Mouse (Mus musculus): ENCODE measurements around the gene Hdgfl2. TPM values are rescaled to one million over a fixed set of nuclear protein-coding genes. Genes with fewer than 3 reads are reported as not detected.
A peak's percentile ranks its signal among the peaks of the same experiment; 100 is the strongest.

Gene Hdgfl2
- total and polyA plus RNA-seq, 3 experiments = 35.3 to 93.6 (median 68.9) TPM

DNA sequence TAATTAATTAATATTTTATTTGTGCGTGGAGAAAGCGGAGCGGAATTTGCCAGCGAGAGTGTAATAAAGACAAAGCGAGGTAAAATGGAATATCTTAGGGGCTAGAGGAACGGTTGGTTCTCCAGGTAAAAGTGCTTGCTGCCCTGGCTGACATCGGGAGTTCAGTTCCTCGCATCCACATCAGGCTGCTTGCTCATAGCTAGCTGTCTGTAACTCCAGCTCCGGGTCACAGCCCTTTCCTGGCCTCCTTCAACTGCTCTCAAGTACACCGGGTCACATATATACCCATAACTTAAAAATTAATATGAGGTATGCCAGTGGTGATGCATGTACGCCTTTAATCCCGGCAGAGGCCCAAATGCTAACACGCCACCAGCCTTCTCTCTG lies 42.5 kb upstream of the Hdgfl2 start:
- no peak for TF ChIP-seq MXI1 (IDR thresholded peaks at IDR 0.05; ENCODE audit: low read depth, low read length)
- no peak for TF ChIP-seq MEF2A (IDR thresholded peaks at IDR 0.05; ENCODE audit: borderline replicate concordance, low read depth, low read length)
- 0 out of 2 replicates have a peak, but pooled peaks have one; percentile 12 for TF ChIP-seq TBP (conservative IDR thresholded peaks at IDR 0.05; ENCODE audit: low read depth, low read length)
- TF ChIP-seq CTCF (conservative IDR thresholded peaks at IDR 0.05 in 1 of 2, IDR thresholded peaks at IDR 0.05 in 1 of 2; ENCODE audit: low read depth in 2 of 2, low read length in 2 of 2) = peak in 1 of 2 experiments; percentile 8; a peak in 1 of 4 replicates
- TF ChIP-seq UBTF (IDR thresholded peaks at IDR 0.05; ENCODE audit: low read depth, low read length) = no peak
- no peak for TF ChIP-seq ZC3H11A (IDR thresholded peaks at IDR 0.05; ENCODE audit: low read depth, low read length)
- Histone ChIP-seq H3K27me3 (replicated peaks) (no peaks in the 10 kb centered on the region), H3K4me3 (replicated peaks in 1 of 3; ENCODE audit: low read depth in 2 of 3, low read length in 2 of 3, poor library complexity in 1 of 3) (peak overlapping the region; percentile 20 to 63 (median 52)), H3K36me3 (replicated peaks in 1 of 2; ENCODE audit: control insufficient read depth in 1 of 2, insufficient read depth in 1 of 2, low read length in 1 of 2) (peaks cover 4 to 23% of the 10 kb centered on the region in 2 experiments), H3K4me2 (ENCODE audit: insufficient read depth, low read depth, poor library complexity, severe bottlenecking) (peak overlapping the region; percentile 49), H3K4me1 (ENCODE audit: control insufficient read depth in 1 of 2, insufficient read depth in 2 of 2) (peaks cover 16 to 47% of the 10 kb centered on the region in 2 experiments), H3K9me3 (replicated peaks; ENCODE audit: low read length) (no peaks in the 10 kb centered on the region), H3K9ac (ENCODE audit: insufficient read depth, low read depth) (peak overlapping the region; percentile 50), H3K27ac (ENCODE audit: insufficient read depth, low read depth) (no peak overlapping the region), H3K79me2 (replicated peaks; ENCODE audit: control insufficient read depth, extremely low read depth, insufficient read depth, poor library complexity, severe bottlenecking) (peaks cover 58% of the 10 kb centered on the region)
- dilution Hi-C loops (cut with MboI; ENCODE audit: extremely low pct_ligation_motif_present, extremely low pct_unique_long_range_greater_than_20kb, low sequenced_read_pairs) = no loop called here
- DNase-seq (ENCODE audit: extremely low read depth) = no peak
- in situ Hi-C loops (cut with MboI; ENCODE audit: low pct_ligation_motif_present, low pct_unique_long_range_greater_than_20kb, low sequenced_read_pairs) = no loop called here

DNA sequence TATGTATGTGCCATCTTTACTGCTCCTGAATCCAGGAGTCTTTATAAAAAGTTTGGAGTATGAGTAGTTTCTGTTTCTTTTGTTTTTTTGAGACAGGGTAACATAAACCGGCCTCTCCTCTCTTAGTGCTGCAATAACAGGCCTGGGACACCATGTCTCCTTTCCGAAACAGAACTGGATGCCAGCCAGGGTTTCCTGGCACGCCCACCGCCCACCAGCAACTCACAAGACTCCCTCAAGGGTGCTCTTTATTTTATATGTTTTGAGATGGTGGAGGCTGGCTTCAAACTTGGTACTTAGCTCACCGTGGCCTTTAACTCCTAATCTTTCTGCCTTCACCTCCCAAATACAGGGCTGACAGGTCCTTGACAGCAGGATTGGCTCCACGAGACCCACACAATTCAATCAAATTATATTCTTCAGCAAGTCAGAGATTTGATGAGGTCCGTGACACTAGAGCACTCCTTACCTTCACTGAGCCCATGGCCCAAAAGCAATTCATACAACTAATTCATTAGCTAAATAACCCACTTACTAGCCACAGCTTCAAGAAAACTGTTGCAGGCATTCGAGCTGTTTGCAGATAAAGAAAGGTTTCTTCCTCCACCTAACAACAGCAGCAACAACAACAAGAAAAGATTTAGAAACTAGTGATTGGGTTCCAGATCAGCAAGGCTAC lies 40.7 kb upstream of the Hdgfl2 start:
- TF ChIP-seq MAX (IDR thresholded peaks at IDR 0.05; ENCODE audit: low read length) (no peak), CHD1 (IDR thresholded peaks at IDR 0.05; ENCODE audit: low read depth, low read length) (no peak), POLR2AphosphoS2 (IDR thresholded peaks at IDR 0.05; ENCODE audit: low read depth, low read length) (no peak), BHLHE40 (IDR thresholded peaks at IDR 0.05; ENCODE audit: low read depth, low read length) (no peak)
- H3K79me2 ChIP-seq (replicated peaks; ENCODE audit: control insufficient read depth, extremely low read depth, insufficient read depth, poor library complexity, severe bottlenecking) = peaks cover 60% of the 10 kb centered on the region
- no peaks in the 10 kb centered on the region for H3K27me3 ChIP-seq (replicated peaks)
- no peak overlapping the region for H3K4me3 ChIP-seq (replicated peaks in 1 of 3; ENCODE audit: low read depth in 2 of 3, low read length in 2 of 3, poor library complexity in 1 of 3)
- H3K27ac ChIP-seq (ENCODE audit: insufficient read depth, low read depth) = no peak overlapping the region
- no peak for DNase-seq (ENCODE audit: extremely low read depth)
- peaks cover 6 to 22% of the 10 kb centered on the region in 2 experiments for H3K36me3 ChIP-seq (replicated peaks in 1 of 2; ENCODE audit: control insufficient read depth in 1 of 2, insufficient read depth in 1 of 2, low read length in 1 of 2)
- peaks cover 5 to 48% of the 10 kb centered on the region in 2 experiments; a peak in 3 of 4 replicates for H3K4me1 ChIP-seq (ENCODE audit: control insufficient read depth in 1 of 2, insufficient read depth in 2 of 2)
- no peaks in the 10 kb centered on the region for H3K9me3 ChIP-seq (replicated peaks; ENCODE audit: low read length)
- H3K4me2 ChIP-seq (ENCODE audit: insufficient read depth, low read depth, poor library complexity, severe bottlenecking) = no peak overlapping the region
- no peak overlapping the region for H3K9ac ChIP-seq (ENCODE audit: insufficient read depth, low read depth)
- in situ Hi-C loops (cut with MboI; ENCODE audit: low pct_ligation_motif_present, low pct_unique_long_range_greater_than_20kb, low sequenced_read_pairs) = no loop called here
- dilution Hi-C loops (cut with MboI; ENCODE audit: extremely low pct_ligation_motif_present, extremely low pct_unique_long_range_greater_than_20kb, low sequenced_read_pairs) = no loop called here

- Histone ChIP-seq H3K27ac (ENCODE audit: insufficient read depth, low read depth) (no peak overlapping the region), H3K4me1 (ENCODE audit: control insufficient read depth in 1 of 2, insufficient read depth in 2 of 2) (peaks cover 0 to 48% of the 10 kb centered on the region in 2 experiments; a peak in 3 of 4 replicates), H3K36me3 (replicated peaks in 1 of 2; ENCODE audit: control insufficient read depth in 1 of 2, insufficient read depth in 1 of 2, low read length in 1 of 2) (peaks cover 8 to 22% of the 10 kb centered on the region in 2 experiments), H3K79me2 (replicated peaks; ENCODE audit: control insufficient read depth, extremely low read depth, insufficient read depth, poor library complexity, severe bottlenecking) (peaks cover 60% of the 10 kb centered on the region), H3K4me2 (ENCODE audit: insufficient read depth, low read depth, poor library complexity, severe bottlenecking) (no peak overlapping the region; the same call in 1 of the 2 replicates), H3K9me3 (replicated peaks; ENCODE audit: low read length) (no peaks in the 10 kb centered on the region), H3K9ac (ENCODE audit: insufficient read depth, low read depth) (peak overlapping the region; percentile 57; the same call in 1 of the 2 replicates), H3K27me3 (replicated peaks) (no peaks in the 10 kb centered on the region), H3K4me3 (replicated peaks in 1 of 3; ENCODE audit: low read depth in 2 of 3, low read length in 2 of 3, poor library complexity in 1 of 3) (peak overlapping the region in 1 of 3 experiments; percentile 80)
- in situ Hi-C loops (cut with MboI; ENCODE audit: low pct_ligation_motif_present, low pct_unique_long_range_greater_than_20kb, low sequenced_read_pairs) = no loop called here
- TF ChIP-seq JUND (conservative IDR thresholded peaks at IDR 0.05; ENCODE audit: low read depth, low read length) (no peak), MAZ (IDR thresholded peaks at IDR 0.05; ENCODE audit: low read depth, low read length) (no peak), SIN3A (IDR thresholded peaks at IDR 0.05; ENCODE audit: low read length) (no peak), CTCF (conservative IDR thresholded peaks at IDR 0.05 in 1 of 2, IDR thresholded peaks at IDR 0.05 in 1 of 2; ENCODE audit: low read depth in 2 of 2, low read length in 2 of 2) (no peak), POLR2AphosphoS2 (IDR thresholded peaks at IDR 0.05; ENCODE audit: low read depth, low read length) (no peak), ZKSCAN1 (IDR thresholded peaks at IDR 0.05; ENCODE audit: borderline replicate concordance, low read depth, low read length) (no peak)
- dilution Hi-C loops (cut with MboI; ENCODE audit: extremely low pct_ligation_motif_present, extremely low pct_unique_long_range_greater_than_20kb, low sequenced_read_pairs) = no loop called here
- no peak for DNase-seq (ENCODE audit: extremely low read depth)
Observed at GRCm38 (mm10) chr17:56039345-56039744, 40.1 kb upstream of the Hdgfl2 start.
